Mouse (Mus musculus): Measurements from ENCODE around the gene Zscan2.

Gene Zscan2

DNA sequence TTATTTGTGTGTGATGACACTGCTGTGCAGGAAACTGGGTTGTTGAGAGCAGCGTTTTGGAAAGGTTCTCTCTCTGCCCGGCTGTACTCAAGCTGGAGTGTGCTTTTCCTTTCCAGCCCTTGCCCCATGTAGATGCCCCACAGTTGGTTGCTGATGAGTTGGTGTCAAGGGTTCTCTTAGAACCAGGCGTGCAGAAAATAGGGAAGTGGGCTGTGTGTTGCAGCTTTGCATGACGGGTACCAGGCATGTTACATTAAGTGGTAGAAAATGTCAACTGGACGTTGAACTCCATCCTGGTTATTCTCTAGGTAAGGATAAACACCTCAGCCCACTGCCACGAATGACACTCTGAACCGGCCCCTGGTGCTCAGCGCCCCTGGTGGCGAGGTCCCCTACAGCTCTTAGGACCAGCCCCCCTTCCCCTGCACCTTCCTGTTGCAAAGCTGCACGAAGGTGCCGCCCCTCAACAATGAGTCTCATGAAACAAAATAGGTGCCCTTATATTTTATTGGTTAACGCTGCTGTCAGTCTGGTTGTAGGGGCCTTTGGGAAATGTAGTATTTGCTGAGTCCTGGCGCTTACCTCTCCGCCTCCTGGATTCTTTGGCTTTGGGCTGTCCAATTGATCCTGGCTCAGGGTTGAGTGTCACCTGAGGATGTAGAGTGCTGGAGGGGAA lies 22.2 kb downstream of the Zscan2 start:
- DNase-seq (ENCODE audit: low spot score in 2 of 2): no peak

DNA sequence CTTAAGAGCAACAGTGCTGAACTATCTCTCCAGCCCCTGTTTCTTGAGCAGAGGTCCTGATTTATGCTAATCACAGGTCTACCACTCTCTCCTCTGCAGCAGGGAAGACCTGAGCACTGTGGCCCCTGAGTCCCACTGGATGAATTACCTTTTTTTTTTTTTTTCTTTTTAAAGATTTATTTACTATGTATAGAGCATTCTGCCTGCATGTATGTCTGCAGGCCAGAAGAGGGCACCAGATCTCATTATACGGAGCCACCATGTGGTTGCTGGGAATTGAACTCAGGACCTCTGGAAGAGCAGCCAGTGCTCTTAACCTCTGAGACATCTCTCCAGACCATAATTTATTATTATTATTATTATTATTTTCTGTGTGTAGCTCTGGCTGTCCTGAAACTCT lies 24.9 kb downstream of the Zscan2 start:
- no peak for DNase-seq (ENCODE audit: low spot score in 2 of 2)

DNA sequence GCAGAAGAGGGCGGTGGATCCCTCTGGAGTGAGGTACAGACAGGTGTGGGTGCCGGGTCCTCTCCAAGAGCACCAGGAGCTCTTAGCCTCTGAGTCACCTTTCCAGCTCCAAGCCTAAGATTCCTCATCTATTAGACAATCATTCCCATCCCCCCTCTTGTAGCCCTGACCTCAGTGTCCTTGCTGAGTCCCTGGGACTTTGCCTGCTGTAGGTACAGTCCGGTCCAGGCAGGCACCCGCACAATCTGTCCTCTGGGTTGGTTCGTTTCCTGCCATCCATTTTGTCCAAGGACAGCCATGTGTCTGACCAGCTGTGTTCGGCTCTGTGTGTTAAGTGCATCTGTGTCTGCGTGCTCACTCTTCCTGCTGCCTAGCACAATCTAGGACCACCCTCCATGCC lies 27.9 kb downstream of the Zscan2 start:
- no peak for DNase-seq (ENCODE audit: low spot score in 2 of 2)

DNA sequence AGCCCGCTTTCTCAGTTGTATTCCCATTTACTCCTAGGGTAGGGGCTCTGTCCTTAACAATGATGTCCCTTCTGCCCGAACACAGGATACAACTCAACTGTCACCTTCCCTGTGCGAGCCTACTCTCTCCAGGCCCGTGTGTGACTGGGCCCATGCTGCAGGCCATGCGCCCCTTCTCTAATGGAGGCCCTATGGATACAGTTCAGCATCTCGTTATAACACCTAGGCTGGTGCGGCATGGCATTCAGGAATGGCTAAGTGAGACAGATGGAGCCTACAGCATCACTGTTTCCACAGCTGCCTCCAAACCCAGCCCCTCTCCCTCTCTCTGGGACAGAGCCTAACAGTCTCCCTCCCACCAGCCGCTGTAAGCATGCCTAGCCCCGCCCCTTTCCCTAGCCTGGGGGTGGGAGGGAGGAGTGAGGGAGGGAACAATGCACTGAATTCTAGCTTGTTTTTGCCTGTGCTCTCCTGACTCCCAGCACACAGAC lies 28.3 kb downstream of the Zscan2 start:
- DNase-seq (ENCODE audit: low spot score in 2 of 2): no peak

DNA sequence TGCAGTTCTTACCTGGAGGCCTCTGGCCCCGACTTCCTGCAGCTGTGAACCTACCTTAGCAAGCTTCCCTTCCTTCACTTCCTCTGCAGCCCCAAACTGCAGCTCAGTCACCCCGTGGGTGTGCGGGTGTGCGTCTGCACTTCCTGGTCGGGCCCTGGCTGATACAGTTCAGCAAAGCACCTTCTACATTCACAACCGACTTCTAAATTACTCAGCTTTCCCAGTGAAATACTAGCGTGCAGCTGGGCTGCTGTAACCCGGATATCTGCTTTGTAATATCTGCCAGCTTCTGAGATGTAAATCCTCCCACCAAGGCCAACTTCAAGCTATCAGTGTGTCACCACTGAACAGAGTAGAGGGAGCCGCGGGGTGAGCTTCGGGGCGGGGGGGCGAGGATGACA lies 29.1 kb downstream of the Zscan2 start:
- DNase-seq (ENCODE audit: low spot score in 2 of 2): no peak

DNA sequence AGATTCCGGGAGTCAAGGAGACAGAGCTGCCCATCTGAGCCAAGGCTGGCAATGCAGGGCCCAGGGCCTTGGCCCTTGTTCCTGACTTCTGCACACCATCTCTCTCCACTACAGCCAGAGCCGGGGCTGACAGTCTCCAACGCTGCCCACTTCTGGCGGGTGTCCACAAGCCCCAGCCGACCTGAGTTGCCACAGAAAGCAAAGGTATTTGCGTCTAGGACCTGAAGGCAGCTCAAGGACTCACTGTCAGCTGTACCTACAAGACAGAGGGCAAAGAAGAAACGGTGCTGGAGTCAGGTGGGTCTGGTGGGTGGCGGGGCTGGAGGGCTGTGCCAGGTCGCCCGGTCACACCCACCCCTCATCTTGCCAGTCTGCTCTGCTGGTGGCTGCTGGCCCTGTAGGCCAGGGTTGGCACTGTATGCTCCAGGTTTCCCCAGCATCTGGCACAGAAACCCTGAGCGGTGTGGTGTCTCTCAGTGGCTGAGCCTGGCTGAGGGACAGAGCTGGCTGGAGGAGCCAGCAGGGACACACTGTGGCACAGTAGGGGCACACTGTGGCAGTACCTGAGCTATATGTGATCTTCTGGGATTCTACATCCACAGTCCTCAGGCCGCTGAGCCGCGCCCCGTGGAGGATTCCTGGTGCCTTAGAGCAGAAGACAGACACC lies 32.5 kb downstream of the Zscan2 start:
- no peak for DNase-seq (ENCODE audit: low spot score in 2 of 2)

DNA sequence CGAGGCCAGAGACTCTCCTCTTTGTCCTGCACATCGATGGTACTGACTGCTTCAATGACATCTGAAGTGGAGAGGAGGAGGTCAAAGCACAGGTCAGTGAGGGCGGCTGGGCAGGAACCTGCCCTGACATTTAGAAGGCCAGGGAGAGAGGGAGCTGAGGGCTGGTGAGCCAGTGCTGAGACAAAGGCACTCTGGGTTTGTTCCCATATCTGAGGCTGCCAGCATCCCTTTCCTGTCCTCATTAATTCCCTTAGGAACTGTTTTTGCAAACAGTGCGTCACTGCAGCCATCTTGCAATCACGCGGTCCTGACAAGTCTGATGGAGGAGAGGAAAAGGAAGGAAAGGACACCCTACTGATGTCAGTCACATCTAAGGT lies 33.0 kb downstream of the Zscan2 start:
- no peak for DNase-seq (ENCODE audit: low spot score in 2 of 2)

DNA sequence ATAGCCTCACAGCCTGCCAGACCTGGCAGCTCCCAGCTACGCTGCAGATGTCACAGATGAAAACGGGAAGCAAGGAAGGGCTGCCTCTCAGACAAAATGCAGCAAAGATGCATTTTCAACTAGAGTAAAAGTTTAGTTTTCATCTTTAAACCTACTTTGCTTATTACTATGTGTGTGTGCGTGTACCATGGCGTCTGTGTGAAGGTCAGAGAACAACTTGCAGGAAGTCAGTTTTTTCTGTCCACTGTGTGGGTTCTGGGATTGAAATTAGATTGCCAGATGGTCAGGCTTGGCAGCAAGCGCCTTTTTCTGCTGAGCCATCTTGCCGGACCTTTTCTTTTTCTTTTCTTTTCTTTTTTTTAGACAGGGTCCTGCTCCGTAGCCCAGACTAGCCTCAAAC lies 33.5 kb downstream of the Zscan2 start:
- DNase-seq (ENCODE audit: low spot score in 2 of 2): no peak

DNA sequence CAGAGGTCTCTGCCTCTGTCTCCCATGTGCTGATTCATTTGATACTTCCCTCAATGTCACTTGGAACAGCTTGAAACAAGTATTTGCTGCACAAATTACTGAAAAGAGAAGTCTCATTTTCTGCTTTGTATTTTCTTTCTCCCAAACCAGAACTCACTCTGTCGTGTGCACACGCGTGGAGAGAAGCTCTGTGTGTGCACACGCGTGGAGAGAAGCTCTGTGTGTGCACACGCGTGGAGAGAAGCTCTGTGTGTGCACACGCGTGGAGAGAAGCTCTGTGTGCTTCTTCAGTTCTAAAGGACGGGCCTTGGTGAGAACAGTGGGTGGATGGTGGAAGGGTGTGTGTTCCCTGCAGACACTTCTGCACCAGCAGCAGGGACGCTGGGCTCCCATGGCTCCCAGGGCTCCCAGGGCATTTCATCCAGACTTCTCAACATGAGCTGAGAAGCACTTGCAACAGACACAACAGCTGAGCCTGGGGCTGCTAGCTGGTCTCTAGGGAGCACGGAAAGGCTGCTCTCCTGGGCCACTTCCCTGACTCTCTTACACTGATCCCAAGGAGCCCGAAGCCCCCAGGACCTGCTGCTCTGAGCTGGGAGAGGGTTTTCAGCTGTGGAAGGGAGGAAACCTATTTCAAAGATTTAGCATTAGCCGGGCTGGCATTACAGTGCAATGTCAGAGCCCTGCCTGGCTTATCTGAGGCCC lies 34.2 kb downstream of the Zscan2 start:
- no peak for DNase-seq (ENCODE audit: low spot score in 2 of 2)

DNA sequence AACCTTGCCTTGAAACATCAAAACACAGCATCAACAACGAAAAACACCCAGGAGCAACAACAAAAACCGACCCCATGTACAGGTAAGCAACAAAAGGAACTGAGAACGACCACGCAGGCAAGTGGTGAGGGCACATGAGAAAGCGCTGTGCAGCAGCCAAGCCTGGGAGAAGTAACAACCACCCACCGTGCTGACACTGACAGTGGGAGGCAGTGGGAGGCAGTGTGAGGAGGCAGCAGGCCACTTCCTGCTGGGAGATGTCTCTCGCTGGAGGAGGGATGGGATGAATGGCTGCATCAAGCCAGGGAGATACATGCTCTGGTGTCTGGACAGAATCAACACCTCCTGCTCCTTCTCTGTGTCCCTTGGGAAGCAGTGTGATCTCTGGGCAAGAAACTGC lies 36.4 kb downstream of the Zscan2 start:
- DNase-seq (ENCODE audit: low spot score in 2 of 2): no peak

DNA sequence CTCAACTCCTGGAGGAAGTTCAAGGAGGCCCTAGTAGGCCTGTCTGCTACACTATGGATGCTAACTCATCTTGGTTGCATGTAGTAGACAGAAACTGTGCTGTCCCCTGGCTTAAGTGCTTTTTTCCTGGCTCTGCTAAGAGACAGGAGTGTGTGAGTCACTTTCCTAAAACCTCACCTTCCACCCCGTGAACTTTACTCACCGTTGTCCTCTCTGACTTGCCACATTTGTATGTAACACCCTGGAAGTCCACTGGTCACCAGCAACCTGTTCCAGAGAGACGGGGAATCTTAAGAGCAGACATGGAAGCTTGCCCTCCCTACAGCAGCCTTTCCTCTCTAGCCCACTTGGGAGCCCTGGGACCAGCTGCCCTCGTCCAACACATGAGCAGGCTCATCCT lies 37.0 kb downstream of the Zscan2 start:
- no peak for DNase-seq (ENCODE audit: low spot score in 2 of 2)

DNA sequence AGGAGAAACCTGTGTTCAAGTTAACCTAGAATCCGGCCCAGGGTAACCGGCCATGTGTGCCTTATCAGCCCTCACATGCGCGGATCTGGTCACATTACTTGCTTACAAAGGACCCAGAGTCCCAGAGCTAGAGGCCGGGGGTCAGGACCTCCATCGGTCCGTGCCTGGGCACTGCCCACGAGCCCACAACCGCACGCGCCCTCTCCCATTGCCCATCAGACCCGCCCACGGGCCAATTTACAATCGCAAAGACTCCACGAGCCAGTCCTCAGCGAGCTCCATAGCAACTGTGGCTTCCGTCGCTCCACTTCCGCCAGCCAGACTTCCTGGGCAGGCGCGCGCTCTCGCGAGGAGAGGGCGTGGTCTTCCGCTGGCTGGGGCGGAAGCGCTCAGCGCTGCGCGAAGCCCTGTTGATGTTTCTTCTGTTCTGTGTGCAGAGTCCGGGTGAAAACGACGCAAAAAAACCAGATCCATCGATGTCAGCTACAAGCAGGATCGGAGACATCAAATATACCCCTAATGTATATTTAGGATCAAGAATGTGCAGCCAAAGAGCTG lies 40.3 kb downstream of the Zscan2 start, which contains the start of gene Wdr73:
Wdr73 (minus strand) TSS at position 326 of the 558 bp plus-strand sequence.
- peak; percentile 82 to 87 for DNase-seq (ENCODE audit: low spot score in 2 of 2)

DNA sequence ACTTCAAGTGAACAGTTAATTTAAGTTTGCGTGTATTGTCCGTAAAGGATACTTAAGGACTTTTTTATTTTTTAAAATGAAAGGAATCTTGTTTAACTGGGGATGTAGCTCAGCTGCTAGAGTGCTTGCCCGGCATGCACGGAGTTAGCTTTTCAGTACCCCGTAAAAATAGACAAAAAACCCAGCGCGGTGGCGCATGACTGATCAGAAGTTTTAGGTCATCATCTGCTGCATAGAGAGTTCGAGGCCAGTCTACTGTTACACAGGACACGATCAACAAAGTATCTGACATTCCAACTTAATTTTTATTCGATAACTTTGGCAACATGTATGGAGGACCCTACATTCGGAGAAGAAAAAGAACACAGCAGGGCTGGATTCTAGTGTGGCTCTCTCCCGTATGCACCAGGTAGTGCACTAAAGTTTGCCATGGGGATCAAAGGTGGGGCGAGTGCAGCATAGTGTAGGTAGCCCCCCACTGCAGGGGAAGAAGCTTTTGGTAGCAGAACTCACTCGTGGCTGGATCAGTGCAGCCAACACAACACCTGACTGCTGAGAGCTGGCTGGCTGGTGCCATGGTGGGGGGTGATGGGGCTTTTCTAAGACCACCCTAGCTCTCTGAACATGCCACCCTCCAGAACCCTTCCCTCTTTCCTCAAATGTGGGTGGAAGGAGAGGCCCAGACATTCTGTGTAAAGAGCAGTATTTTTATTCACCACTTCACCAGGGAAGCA lies 41.0 kb downstream of the Zscan2 start:
- DNase-seq (ENCODE audit: low spot score in 2 of 2): no peak

DNA sequence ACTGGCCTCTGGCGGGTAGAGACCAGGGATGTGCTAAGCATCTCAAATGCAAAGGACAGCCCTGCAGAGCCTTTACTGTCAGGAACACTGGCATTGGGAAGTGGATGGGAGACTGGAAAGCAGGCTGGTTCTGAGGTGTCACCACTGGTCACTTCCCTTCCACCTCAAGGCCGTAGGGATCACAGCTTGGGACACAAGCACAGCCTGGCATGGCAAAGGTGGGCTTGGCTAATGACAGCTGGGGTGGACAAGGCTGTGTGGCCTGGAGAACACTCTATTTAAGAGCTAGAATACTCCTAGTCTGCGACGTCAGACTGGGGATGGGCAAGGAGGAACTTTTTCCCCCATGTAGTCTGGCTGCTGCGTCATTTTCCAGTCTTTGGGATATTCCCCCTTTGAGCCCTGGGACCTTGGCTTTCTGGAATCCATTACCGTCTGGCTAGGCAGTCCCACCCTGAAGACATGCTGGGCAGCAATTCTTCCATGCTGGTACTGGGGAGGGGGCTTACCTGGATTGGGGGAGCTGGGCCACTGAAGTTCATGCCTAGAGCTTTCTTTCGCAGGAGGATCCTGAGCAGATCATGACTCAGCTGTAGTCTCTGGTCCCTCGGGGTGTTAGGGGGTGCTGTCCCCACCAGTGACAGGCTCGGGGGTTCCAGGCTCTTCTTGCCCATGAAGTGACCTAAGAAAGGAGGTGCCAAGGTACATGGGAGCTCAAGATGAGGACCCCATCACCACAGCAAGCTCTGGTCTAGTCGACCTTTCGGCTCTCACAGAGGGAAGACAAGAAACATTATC lies 43.1 kb downstream of the Zscan2 start:
- no peak for DNase-seq (ENCODE audit: low spot score in 2 of 2)

DNA sequence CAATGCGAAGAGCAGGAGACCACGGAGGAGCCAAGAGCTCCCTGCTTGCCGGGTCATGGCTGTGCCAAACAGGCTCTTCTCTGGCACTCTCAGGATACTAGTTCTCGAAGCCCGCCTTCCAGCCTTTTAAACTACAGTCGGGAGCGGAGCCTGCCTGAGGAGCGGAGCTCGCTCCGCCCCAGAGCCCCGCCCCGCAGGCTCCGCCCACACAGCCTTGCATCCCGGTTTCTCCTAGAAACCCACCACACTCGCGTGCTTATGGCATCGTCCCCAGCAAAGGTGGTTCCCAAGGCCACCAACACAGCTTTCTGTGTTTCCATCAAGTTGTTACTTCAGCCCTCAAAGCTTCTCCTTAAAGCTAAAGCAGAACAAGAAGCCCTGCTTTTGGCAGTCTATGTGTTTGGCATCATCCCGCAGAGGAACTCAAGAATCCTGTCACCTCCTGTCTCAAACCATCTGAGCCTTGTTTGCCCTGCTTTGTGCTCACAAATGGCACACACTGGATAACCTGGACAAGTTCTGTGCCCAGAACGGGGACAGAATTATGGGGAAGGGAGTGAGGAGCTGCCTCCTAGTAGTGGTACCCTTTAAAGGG lies 44.3 kb downstream of the Zscan2 start, which contains the start of gene Nmb:
Nmb (minus strand) TSS at position 156 of the 595 bp plus-strand sequence.
- peak; percentile 43 to 59 for DNase-seq (ENCODE audit: low spot score in 2 of 2)

DNA sequence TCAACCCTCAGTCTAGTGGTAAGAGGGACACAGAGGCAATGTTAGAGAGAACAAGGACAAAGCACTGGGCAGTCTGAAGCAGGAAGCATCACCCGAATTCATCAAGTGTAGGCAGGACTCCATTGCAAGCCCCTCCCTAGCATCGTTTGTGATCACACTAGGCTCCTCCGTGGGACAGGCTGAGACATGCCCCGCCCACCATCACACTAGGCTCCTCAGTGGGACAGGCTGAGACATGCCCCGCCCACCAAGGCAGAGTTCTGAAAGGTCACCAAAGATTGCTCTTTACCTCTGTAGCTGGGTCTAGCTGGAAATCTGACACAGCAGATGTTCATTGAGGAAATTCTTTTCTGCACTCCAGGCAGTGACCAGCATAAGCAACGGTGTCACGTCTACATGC lies 50.3 kb downstream of the Zscan2 start:
- no peak for DNase-seq (ENCODE audit: low spot score in 2 of 2)

DNA sequence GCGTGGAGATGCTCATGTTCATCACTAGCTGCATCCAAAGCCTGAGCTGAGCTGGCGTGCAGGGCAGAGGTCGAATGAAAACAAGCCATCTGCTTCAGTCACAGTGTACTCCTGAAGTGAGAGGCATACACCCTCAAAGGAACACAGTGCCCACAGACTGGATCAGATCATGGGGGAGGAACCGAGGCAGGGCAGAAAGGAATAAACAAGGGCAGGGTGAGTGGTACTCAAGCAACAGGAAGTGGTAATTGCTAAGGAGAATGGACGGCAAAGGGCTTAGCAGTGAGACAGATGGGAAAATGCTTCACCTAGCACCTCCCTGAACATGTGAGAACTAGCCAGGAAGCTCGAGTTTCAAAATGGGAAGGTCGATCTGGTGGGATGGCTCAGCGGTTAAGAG lies 51.8 kb downstream of the Zscan2 start:
- DNase-seq (ENCODE audit: low spot score in 2 of 2): no peak

DNA sequence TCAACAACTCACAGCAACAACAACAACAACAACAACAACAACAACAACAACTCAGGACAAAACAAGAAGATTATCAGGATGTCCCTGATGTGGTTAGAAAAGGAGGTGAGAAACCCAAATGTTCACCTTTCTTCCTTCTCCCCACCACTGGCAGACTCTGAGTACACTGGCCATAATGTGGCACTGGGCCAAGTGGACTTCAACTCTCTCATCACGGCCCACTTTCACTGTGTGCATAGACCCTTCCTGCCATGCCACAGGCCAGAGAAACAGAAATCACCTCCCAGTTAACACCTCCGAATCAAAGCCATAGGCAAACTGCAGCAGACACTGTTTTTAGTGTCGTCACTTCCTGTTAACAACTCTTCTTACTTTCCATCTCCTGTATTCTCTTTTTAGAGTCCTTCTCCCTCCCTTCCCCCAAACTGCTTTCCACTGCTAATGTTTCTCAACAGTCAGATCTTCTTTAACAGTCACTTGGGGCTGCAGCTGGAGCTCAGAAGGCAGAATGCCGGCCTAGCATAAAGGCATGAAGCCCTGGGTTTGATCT lies 57.3 kb downstream of the Zscan2 start:
- no peak for DNase-seq (ENCODE audit: low spot score in 2 of 2)

DNA sequence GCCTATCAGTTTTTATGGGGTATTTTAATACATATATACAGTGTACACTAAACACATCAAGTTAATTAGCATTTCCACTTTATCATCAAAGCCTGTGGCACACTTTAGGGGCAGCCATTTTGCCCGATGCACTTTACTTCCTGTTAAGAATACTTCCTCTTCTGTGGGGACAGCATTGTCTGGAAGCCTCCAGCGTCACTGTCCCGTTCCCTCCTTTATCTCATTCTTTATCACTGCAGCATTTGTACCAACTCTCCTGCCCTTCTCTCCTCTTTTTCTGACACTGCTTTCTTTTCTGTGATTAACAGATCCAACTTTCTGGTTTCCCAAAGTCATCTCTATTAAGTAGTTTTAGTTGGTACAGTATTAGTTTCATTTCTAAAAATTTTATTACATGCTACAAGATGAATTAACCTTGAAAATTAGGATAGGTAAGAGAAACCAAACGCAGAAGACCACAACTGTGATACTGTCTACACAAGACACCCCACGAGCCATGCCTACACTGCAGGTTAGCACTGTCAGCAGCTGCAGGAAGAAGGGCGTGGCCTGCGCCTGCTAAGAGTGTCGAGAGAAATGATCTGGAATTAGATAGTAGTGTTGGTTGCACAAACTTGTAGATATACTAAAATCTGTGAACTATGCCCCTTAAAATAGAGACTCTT lies 58.4 kb downstream of the Zscan2 start:
- no peak for DNase-seq (ENCODE audit: low spot score in 2 of 2)

DNA sequence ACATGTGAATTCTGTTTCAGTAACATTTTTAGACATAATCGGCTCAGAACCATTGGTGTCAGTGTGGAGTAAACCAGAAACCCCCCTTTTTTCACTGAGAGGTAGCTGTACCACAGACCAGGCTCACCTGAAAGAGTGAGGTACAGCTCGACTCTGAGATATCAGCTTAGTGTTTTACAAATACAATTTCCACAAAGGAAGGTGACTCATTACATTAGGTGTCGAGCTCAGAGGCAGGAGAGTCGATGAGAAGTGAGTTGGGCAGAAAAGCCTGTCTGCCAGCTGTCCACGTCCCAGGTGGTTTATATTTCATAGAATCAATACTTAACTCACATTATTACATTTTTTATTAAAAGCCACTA lies 58.9 kb downstream of the Zscan2 start:
- DNase-seq (ENCODE audit: low spot score in 2 of 2): no peak
